Mouse (Mus musculus) bone marrow macrophage, adult 2 months (primary cell): Measurements from ENCODE around the gene Cstad.

Experiments
- CTCF ChIP-seq: IDR thresholded peaks from 2 replicates; pipeline ENCODE4 v1.5.1; 2012; ENCODE audit warnings: low read depth, mild to moderate bottlenecking, low read length, moderate library complexity
- POLR2A ChIP-seq: IDR thresholded peaks from 2 replicates; pipeline ENCODE4 v1.6.1; 2012; ENCODE audit warnings: mild to moderate bottlenecking, low read depth, low read length, borderline replicate concordance

- TF ChIP-seq POLR2A, result no peak
- no peak for TF ChIP-seq CTCF
Observed at GRCm38 (mm10) chr2:30602451-30602850, 7.6 kb downstream of the Cstad start.
